Mouse (Mus musculus): Measurements from ENCODE around the gene Sema4c.

- TF ChIP-seq CTCF (IDR thresholded peaks at IDR 0.05; ENCODE audit: borderline replicate concordance, control insufficient read depth, extremely low read depth, insufficient read depth, low read length, poor library complexity) (no peak), POLR2A (IDR thresholded peaks at IDR 0.05; ENCODE audit: control insufficient read depth, extremely low read depth, insufficient read depth, low read length, poor library complexity) (no peak)
These were observed 22.4 kb upstream of the Sema4c start for GRCm38 (mm10) chr1:36580384-36581207.

Measured in thymus, adult 2 months (tissue).